Mouse (Mus musculus) bone marrow, adult 2 months (tissue): Measurements from ENCODE around the gene Cpne9.

ENCODE experiments used
- CTCF ChIP-seq: fragments of 200-500 bp; IDR thresholded peaks from 2 replicates; pipeline ENCODE4 v1.5.1; 2011; ENCODE audit warnings: low read length, control low read depth; ENCODE audit not compliant: control insufficient read depth, insufficient read depth
- POLR2A ChIP-seq: fragments of 200-500 bp; IDR thresholded peaks from 2 replicates; pipeline ENCODE4 v1.6.1; 2011; ENCODE audit warnings: low read depth, mild to moderate bottlenecking, control low read depth, low read length, borderline replicate concordance; ENCODE audit not compliant: control insufficient read depth

- TF ChIP-seq CTCF (0 out of 2 replicates have a peak, but pooled peaks have one; percentile 7), POLR2A (no peak)
Measured at GRCm38 (mm10) chr6:113333137-113333950, 51.2 kb downstream of the Cpne9 start.
